Mouse (Mus musculus) intestine, embryonic 14.5 days (tissue): ENCODE results near the gene Flt3. TPM values are rescaled to one million over a fixed set of nuclear protein-coding genes. Genes with fewer than 3 reads are reported as not detected.

Experiments
- ATAC-seq: fragments of 200-750 bp; cut with Nextera tagmentation; replicated peaks from 2 replicates; pipeline ENCODE4 v1.8.0; 2017; ENCODE audit warnings: low read depth, moderate number of reproducible peaks, moderate TSS enrichment, moderate library complexity; ENCODE audit not compliant: low FRiP score, low TSS enrichment
- DNase-seq: peaks from one replicate; pipeline ENCODE4 v3.0.0-alpha.2; 2018; ENCODE audit warnings: low spot score
- H3K27ac ChIP-seq: fragments of 300-500 bp; sonication (generic); 2 replicates; pipeline ENCODE4 v1.5.1; 2014; ENCODE audit warnings: low read depth, mild to moderate bottlenecking, control low read depth
- H3K27me3 ChIP-seq: fragments of 300-500 bp; sonication (generic); replicated peaks from 2 replicates; pipeline ENCODE4 v1.6.1; 2014; ENCODE audit warnings: low read length, control low read depth; ENCODE audit not compliant: control insufficient read depth, insufficient read depth
- H3K36me3 ChIP-seq: fragments of 300-500 bp; sonication (generic); 2 replicates; pipeline ENCODE4 v1.6.1; 2014; ENCODE audit warnings: low read length, control low read depth; ENCODE audit not compliant: control insufficient read depth, insufficient read depth
- H3K4me1 ChIP-seq: fragments of 300-500 bp; sonication (generic); replicated peaks from 2 replicates; pipeline ENCODE4 v1.6.1; 2014; ENCODE audit warnings: low read length, control low read depth, mixed read lengths; ENCODE audit not compliant: control insufficient read depth, insufficient read depth
- H3K4me2 ChIP-seq: fragments of 300-500 bp; sonication (generic); 2 replicates; pipeline ENCODE4 v1.6.1; 2014; ENCODE audit warnings: low read length
- H3K4me3 ChIP-seq: fragments of 300-500 bp; sonication (generic); 2 replicates; pipeline ENCODE4 v1.5.1; 2014; ENCODE audit warnings: low read depth, low read length, control low read depth, mixed read lengths
- H3K9ac ChIP-seq: fragments of 300-500 bp; sonication (generic); 2 replicates; pipeline ENCODE4 v1.6.1; 2014; ENCODE audit warnings: mild to moderate bottlenecking, low read length
- H3K9me3 ChIP-seq: fragments of 300-500 bp; sonication (generic); 2 replicates; pipeline ENCODE4 v1.6.1; 2016; ENCODE audit warnings: low read length, control low read depth; ENCODE audit not compliant: control insufficient read depth
- WGBS: fragments of 180-500 bp; shearing (Covaris S2); extraction: QIAGEN DNeasy Blood & Tissue Kit; methylation state at CpG from one replicate; pipeline ENCODE4 v1.1.7; 2014; 5-methylcytosine and 5-hydroxymethylcytosine counted together
- polyA plus RNA-seq: library from polyadenylated mRNA; unstranded; fragments of >200 nt; fragmentation: Nextera tagmentation; extraction: Ambion mirVana; gene quantifications from 2 replicates; pipeline ENCODE4 v1.2.1, GENCODE M21; 2014

Flt3 gene
- polyA plus RNA-seq, 1 experiment from 2014 or later = 0.19 TPM

DNA sequence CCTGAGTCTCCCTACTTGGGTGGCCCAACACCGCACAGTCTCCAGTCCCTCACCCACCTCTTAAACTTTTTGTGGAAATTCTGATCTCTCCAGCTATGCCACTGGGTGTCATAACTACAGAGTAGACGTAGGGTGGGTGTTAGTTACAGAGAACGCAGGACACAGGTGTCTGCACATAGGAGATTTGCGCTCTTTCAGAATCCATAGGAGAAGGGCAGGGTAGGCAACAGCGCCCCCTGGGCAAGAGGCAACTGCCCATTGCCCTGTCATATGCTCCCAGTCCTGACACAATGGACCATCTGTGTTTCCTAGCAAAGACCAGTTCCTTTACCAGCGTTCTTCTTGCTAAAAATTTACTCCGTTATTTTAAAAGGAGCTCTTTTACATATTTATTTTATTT lies 82.3 kb downstream of the Flt3 start:
- Histone ChIP-seq H3K9ac (no peak overlapping the region), H3K27ac (no peak overlapping the region), H3K4me2 (no peak overlapping the region), H3K4me1 (no peaks in the 10 kb centered on the region), H3K4me3 (no peak overlapping the region), H3K27me3 (peaks cover 71% of the 10 kb centered on the region), H3K9me3 (no peaks in the 10 kb centered on the region), H3K36me3 (no peaks in the 10 kb centered on the region)
- DNase-seq = peak; percentile 58
- WGBS = 34% methylated on average over 7 of the region's 7 CpGs
- no peak for ATAC-seq

DNA sequence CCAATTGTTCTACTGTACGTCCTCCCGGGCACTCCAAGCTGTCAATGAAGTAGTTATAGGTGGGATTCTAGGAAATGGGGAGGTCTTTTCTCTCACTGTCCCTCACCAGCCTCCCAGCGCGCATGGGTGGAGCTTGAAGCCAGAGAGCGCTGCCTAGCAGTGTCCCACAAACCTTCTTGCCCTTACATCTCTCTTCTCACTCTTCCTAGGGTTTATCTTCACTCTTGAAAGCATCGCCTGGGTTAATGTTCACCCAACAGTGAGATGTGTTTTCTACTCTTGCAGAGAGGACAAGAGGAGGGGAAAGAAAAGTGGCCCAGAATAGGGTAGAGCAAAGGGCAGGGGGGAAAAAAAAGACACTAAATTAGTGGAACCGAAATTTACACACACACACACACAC lies 83.0 kb downstream of the Flt3 start:
- no peaks in the 10 kb centered on the region for H3K4me1 ChIP-seq
- no peak overlapping the region for H3K4me2 ChIP-seq
- no peaks in the 10 kb centered on the region for H3K36me3 ChIP-seq
- H3K9me3 ChIP-seq = no peaks in the 10 kb centered on the region
- H3K27ac ChIP-seq = no peak overlapping the region
- 5% methylated on average over 7 of the region's 7 CpGs for WGBS
- DNase-seq (peak; percentile 52), ATAC-seq (0 out of 2 replicates have a peak, but pooled peaks have one; percentile 10)
- no peak overlapping the region for H3K9ac ChIP-seq
- peaks cover 74% of the 10 kb centered on the region for H3K27me3 ChIP-seq
- no peak overlapping the region for H3K4me3 ChIP-seq

DNA sequence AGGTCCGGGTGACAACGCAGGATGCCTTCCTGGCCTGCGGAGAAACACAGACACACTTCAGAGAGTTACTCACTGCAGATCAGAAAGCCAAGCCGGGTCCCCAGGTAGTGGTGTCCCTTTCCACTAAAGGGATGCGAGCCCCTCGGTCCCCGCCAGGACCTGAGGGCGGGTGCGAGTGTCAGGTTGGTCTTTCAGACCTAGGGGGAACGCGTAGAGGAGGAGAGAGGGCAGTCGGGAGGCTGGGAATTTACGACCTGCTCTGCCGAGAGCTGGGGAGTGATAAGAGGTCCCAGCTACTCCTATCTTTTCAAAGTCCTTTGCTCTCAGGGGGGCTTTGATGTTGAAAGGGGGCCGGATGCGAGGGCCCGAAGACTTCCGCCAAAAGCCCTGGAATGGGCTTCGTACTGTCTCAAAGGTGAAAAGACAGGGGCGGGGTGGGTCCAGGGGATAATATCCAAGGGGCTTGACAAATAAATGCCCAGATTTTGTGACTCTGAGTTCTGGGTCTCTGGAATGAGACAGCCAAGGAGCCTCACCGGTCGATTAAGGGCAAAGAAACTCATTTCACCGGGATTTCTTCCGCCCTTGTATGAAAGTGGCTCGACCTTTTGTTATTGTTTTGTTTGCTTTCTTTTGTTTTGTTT lies 84.7 kb downstream of the Flt3 start:
- 2% methylated on average over 25 of the region's 25 CpGs for WGBS
- no peaks in the 10 kb centered on the region for H3K36me3 ChIP-seq
- peak; percentile 65 for ATAC-seq
- H3K9ac ChIP-seq = peak overlapping the region; percentile 38
- DNase-seq = peak; percentile 59
- H3K9me3 ChIP-seq = no peaks in the 10 kb centered on the region
- peak overlapping the region; percentile 32 for H3K4me3 ChIP-seq
- peaks cover 83% of the 10 kb centered on the region for H3K27me3 ChIP-seq
- peak overlapping the region; percentile 49 for H3K27ac ChIP-seq
- H3K4me1 ChIP-seq = no peaks in the 10 kb centered on the region
- H3K4me2 ChIP-seq = peak overlapping the region; percentile 35

DNA sequence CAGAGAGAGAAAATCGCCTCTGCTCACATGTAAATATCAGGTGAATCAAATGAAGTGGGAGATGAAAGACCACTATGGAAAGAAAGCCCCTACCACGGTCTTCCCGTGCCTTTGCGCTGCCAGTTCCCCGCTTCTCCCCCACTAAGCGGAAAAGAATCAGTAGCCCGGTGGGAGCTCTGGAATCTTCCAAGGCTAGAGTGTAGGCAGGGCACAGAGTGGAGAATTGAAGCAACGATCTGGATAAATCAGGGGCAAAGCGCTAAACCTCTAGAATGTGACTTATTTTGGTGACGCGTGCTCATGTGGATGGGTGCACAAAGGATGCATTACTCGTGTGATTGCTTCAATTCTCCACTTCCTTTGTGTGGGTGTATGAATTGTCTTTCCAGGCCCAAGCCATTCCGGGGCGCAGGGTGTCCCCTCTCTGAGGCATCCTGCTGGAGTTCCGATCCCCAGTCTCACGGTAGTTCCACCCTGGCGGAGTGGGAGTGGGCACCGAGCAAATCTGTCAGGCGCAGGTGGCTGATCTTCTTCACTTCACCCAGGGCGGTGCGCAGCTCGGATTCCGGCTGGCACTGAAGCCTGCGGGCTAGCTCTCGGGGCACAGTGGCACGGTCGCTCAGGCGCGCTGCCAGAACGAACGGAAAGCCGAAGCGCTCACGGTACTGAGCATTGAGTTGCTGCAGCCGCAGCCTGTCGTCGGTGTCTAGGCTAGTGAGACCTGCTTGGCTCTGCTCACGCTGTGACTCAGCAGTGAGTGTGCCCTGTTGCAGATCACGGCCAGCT lies 85.5 kb downstream of the Flt3 start:
- peak overlapping the region; percentile 38 for H3K9ac ChIP-seq
- DNase-seq = peak; percentile 73
- no peaks in the 10 kb centered on the region for H3K4me1 ChIP-seq
- no peaks in the 10 kb centered on the region for H3K9me3 ChIP-seq
- H3K4me3 ChIP-seq = peak overlapping the region; percentile 32
- H3K27me3 ChIP-seq = peaks cover 90% of the 10 kb centered on the region
- ATAC-seq = peak; percentile 45; the same call in 1 of the 2 replicates
- H3K27ac ChIP-seq = peak overlapping the region; percentile 49
- peak overlapping the region; percentile 35 for H3K4me2 ChIP-seq
- 1% methylated on average over 39 of the region's 39 CpGs for WGBS
- H3K36me3 ChIP-seq = no peaks in the 10 kb centered on the region

DNA sequence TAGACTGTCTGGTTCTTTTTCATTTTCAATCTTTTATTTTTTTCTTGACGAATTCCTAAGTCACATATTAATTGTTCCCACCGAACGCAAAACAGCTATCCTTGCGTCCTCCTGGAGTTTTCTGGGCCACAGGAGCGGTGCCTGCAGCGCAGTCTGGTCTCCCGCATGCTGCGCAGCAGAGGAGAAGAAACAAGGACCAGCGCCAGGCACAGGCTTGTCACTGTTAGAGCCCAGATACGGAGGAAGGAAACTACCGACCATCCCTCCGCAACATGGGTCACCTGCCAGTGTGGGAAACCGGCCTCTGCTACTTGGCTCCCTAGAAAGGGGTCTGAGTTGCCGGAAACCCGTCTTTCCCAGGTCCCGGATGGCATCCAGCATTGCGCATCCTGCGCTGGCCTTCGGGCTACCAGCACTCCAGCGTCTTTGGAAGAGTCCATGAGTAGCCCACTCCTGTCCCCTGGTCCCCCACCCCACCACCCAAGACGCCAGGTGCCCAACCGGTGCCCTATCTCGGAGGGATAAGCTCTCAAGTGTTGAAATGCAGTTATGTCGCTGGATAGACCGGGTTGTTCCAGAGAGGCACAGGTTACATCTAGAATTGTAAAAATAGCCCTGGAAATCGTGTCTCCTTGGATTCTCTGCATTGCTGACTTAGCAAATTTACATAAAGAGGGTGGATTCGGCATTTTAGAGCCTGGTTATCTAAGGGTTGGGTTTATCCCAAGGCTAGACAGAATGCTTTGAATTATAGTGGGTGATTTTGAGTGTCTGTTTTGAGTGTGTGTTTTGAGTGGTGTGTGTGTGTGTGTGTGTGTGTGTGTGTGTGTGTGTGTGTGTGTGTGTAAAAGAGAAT lies 87.2 kb downstream of the Flt3 start:
- H3K27me3 ChIP-seq = peaks cover 99% of the 10 kb centered on the region

DNA sequence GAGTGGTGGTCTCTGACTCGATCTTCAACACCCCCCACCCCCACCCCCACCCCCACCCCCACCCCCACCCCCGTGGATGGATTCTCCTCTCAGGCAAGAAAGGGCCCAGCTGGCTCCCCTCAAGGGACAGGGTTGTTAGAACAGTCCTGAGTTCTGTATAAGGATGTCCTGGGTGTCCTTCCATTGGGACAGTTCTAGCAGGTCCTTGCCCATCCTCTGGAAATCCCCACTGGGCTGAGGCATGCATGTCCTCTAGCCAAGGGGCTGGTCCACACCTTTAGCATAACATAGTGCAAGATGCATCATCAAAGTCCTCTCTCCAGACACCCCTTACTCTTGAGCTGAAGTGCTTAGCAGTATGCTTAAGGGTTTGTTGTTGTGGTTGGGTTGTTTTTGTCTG lies 90.5 kb downstream of the Flt3 start:
- Histone ChIP-seq H3K9me3 (no peaks in the 10 kb centered on the region), H3K4me2 (no peak overlapping the region), H3K27ac (no peak overlapping the region), H3K4me3 (no peak overlapping the region), H3K4me1 (no peaks in the 10 kb centered on the region), H3K36me3 (no peaks in the 10 kb centered on the region), H3K9ac (no peak overlapping the region), H3K27me3 (peaks cover 99% of the 10 kb centered on the region)
- WGBS = 0% methylated on average over 2 of the region's 2 CpGs
- ATAC-seq (no peak), DNase-seq (no peak)

More for the DNA sequence above, 87.2 kb downstream of the Flt3 start:
- 2% methylated on average over 27 of the region's 27 CpGs for WGBS
- Histone ChIP-seq H3K27ac (no peak overlapping the region), H3K4me3 (0 out of 2 replicates have a peak overlapping the region, but pooled peaks have one; percentile 8), H3K4me1 (no peaks in the 10 kb centered on the region), H3K36me3 (no peaks in the 10 kb centered on the region), H3K9ac (no peak overlapping the region), H3K9me3 (no peaks in the 10 kb centered on the region), H3K4me2 (peak overlapping the region; percentile 29)
- DNase-seq (no peak), ATAC-seq (no peak)

DNA sequence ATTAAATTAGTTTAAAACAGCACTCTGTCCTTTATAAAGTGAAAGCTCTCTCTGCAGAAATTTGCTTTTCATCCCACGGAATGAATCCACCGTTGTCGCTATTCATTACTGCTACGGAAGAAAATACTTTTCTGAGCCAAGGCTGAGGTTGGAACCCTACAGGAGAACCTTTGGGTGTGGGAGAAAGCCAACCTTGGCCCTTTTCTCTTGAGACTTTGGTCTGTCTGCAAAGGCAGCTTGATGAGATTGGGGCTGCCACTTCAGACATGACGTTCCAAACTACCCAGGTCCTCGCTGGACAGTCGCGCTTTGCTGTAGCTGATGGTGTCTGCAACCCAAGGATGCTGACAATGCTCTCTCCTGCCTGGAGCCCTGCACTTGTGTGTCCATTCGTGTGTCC lies 91.8 kb downstream of the Flt3 start:
- Histone ChIP-seq H3K4me3 (0 out of 2 replicates have a peak overlapping the region, but pooled peaks have one; percentile 43), H3K4me2 (peak overlapping the region; percentile 12; the same call in 1 of the 2 replicates), H3K4me1 (no peaks in the 10 kb centered on the region), H3K9ac (no peak overlapping the region), H3K36me3 (no peaks in the 10 kb centered on the region), H3K27me3 (peaks cover 100% of the 10 kb centered on the region), H3K27ac (no peak overlapping the region), H3K9me3 (no peaks in the 10 kb centered on the region)
- no peak for ATAC-seq
- 29% methylated on average over 9 of the region's 9 CpGs for WGBS
- DNase-seq = no peak

DNA sequence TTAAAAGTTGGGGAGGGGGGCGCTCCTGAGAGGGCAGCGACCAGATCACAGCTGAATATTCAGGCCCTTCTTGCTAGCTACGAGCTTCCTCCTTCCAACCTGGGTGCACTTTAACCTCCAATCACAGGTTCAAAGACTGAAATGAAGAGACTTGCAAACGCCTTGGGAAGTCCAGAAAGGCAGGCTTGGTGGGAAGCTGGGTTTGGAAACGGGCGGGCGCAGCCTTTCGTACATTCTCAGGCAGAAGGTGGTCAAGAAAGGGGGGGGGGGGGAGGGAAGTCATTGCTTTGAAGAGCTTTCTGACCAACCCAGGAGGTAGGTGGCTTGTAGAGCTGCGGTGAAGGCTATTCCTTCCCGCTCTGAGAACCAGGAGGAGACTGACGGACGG lies 92.9 kb downstream of the Flt3 start:
- H3K4me2 ChIP-seq = peak overlapping the region; percentile 12
- no peaks in the 10 kb centered on the region for H3K36me3 ChIP-seq
- H3K9me3 ChIP-seq = no peaks in the 10 kb centered on the region
- H3K4me3 ChIP-seq = peak overlapping the region; percentile 43
- peaks cover 100% of the 10 kb centered on the region for H3K27me3 ChIP-seq
- H3K9ac ChIP-seq = 0 out of 2 replicates have a peak overlapping the region, but pooled peaks have one; percentile 25
- peak overlapping the region; percentile 84 for H3K27ac ChIP-seq
- no peak for DNase-seq
- ATAC-seq = no peak; the same call in 1 of the 2 replicates
- under 1% methylated on average over 12 of the region's 12 CpGs for WGBS
- H3K4me1 ChIP-seq = no peaks in the 10 kb centered on the region
